Mouse (Mus musculus) myocyte (in vitro differentiated cells): Measurements from ENCODE around the gene Triobp. TPM values are rescaled to one million over a fixed set of nuclear protein-coding genes. Genes with fewer than 3 reads are reported as not detected.
"Not testable (repeated sequence)": the region's sequence is repeated elsewhere in the genome, so short reads cannot be mapped to it uniquely, and the experiment has no call there.

Experiments used
- H3K27me3 ChIP-seq: one replicate; pipeline ENCODE4 v1.6.1; 2011; ENCODE audit not compliant: control insufficient read depth, insufficient read depth, insufficient read length
- H3K36me3 ChIP-seq: one replicate; pipeline ENCODE4 v1.6.1; 2011; ENCODE audit not compliant: control insufficient read depth, insufficient read depth
- H3K4me2 ChIP-seq: one replicate; pipeline ENCODE4 v1.6.1; 2011; ENCODE audit warnings: low read depth, control low read depth
- H3K4me3 ChIP-seq: one replicate; pipeline ENCODE4 v1.5.1; 2011; ENCODE audit warnings: mild to moderate bottlenecking, control low read depth, moderate library complexity
- H3K79me2 ChIP-seq: one replicate; pipeline ENCODE4 v1.6.1; 2011; ENCODE audit not compliant: control insufficient read depth, insufficient read depth
- H3ac ChIP-seq: one replicate; pipeline ENCODE4 v1.6.1; 2011; ENCODE audit not compliant: control insufficient read depth, insufficient read length
- CEBPB ChIP-seq: IDR thresholded peaks from 2 replicates; pipeline ENCODE4 v1.6.1; 2011; ENCODE audit warnings: mild to moderate bottlenecking, moderate library complexity; ENCODE audit not compliant: poor library complexity, insufficient read depth, severe bottlenecking
- E2F4 ChIP-seq: IDR thresholded peaks from one replicate; pipeline ENCODE4 v1.6.1; 2011; ENCODE audit warnings: mild to moderate bottlenecking, control low read depth, moderate library complexity; ENCODE audit not compliant: insufficient read depth
- MAX ChIP-seq: IDR thresholded peaks from one replicate; pipeline ENCODE4 v1.6.1; 2011; ENCODE audit warnings: low read depth, mild to moderate bottlenecking, control low read depth
- MYOD1 ChIP-seq, 3 experiments: IDR thresholded peaks; one replicate each; pipeline ENCODE4 v1.6.1; 2011; ENCODE audit warnings: control low read depth in 2 of 3, low read depth in 2 of 3, mild to moderate bottlenecking in 2 of 3, moderate library complexity in 1 of 3; ENCODE audit not compliant: insufficient read length in 2 of 3, control insufficient read depth in 1 of 3
- MYOG ChIP-seq, 3 experiments: IDR thresholded peaks; one replicate each; pipeline ENCODE4 v1.6.1; 2011; ENCODE audit warnings: control low read depth in 2 of 3, low read depth in 2 of 3, mild to moderate bottlenecking in 2 of 3; ENCODE audit not compliant: insufficient read length in 2 of 3, control insufficient read depth in 1 of 3, insufficient read depth in 1 of 3
- POLR2A ChIP-seq: IDR thresholded peaks from one replicate; pipeline ENCODE4 v1.6.1; 2011; ENCODE audit warnings: low read depth, mild to moderate bottlenecking, control low read depth, moderate library complexity; ENCODE audit not compliant: insufficient read length
- POLR2AphosphoS2 ChIP-seq: IDR thresholded peaks from one replicate; pipeline ENCODE4 v1.6.1; 2011; ENCODE audit warnings: low read depth, control low read depth; ENCODE audit not compliant: insufficient read length
- REST ChIP-seq: IDR thresholded peaks from one replicate; pipeline ENCODE4 v1.6.1; 2011; ENCODE audit warnings: mild to moderate bottlenecking, control low read depth, moderate library complexity; ENCODE audit not compliant: insufficient read depth, insufficient read length
- SRF ChIP-seq: IDR thresholded peaks from one replicate; pipeline ENCODE4 v1.6.1; 2011; ENCODE audit warnings: low read depth; ENCODE audit not compliant: control insufficient read depth, insufficient read length
- TCF12 ChIP-seq: IDR thresholded peaks from one replicate; pipeline ENCODE4 v1.6.1; 2011; ENCODE audit warnings: mild to moderate bottlenecking, control low read depth; ENCODE audit not compliant: poor library complexity, insufficient read depth, severe bottlenecking
- TCF3 ChIP-seq: IDR thresholded peaks from one replicate; pipeline ENCODE4 v1.6.1; 2011; ENCODE audit warnings: low read depth, control low read depth; ENCODE audit not compliant: insufficient read length
- USF1 ChIP-seq: IDR thresholded peaks from one replicate; pipeline ENCODE4 v1.6.1; 2011; ENCODE audit warnings: low read depth, mild to moderate bottlenecking, control low read depth, moderate library complexity
- polyA plus RNA-seq: library from polyadenylated mRNA; unstranded; fragments of >200 nt; fragmentation: generic; extraction: Trizol; gene quantifications from one replicate; pipeline ENCODE4 v1.2.1, GENCODE M21; 2012; ENCODE audit warnings: missing spikeins

Triobp gene
- polyA plus RNA-seq, 1 experiment, result 19.9 TPM

DNA sequence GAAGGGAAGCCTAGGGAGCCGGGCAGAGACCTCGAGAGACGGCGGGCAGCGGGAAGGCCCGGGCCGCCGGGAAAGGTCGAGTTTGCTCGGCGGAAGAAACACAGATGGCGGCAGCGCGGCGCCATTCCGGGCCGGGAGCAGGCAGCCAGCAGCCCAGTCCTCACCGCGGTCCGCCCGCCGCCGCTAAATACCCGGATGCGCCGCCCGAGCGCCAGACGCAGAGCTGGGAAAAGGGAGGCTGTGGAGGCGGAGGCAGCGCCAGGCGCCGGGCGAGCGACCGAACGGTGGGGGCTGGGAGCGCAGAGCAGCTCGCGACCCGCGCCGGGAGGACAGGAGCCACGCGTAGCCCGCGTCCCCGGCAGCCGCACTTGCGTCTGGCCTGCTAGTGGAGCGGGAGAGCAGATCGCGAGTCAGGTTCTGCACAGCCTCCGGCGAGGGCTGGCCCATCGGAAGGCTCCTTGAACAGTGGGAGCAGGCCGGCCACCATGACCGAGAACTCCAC lies 80.8 kb downstream of the Triobp start, which contains the start of gene H1f0:
H1f0 (plus strand) TSS at position 214 of the 502 bp plus-strand sequence.
- Histone ChIP-seq H3ac (peak within 1 kb of the TSS; percentile 54), H3K4me2 (peak within 1 kb of the TSS; percentile 98), H3K79me2 (peaks cover 18% of the 10 kb centered on the region), H3K36me3 (no peaks in the 10 kb centered on the region), H3K4me3 (peak within 1 kb of the TSS; percentile 79), H3K27me3 (peaks cover 18% of the 10 kb centered on the region)
- TF ChIP-seq E2F4 (no peak), USF1 (no peak), POLR2A (peak; percentile 99), CEBPB (no peak), MYOG (IDR thresholded peaks at IDR 0.05; ENCODE audit: control insufficient read depth in 1 of 3, insufficient read depth in 1 of 3, insufficient read length in 2 of 3, low read depth in 2 of 3) (peak in 2 of 3 experiments; percentile 59 to 61), TCF12 (no peak), TCF3 (peak; percentile 26), MAX (no peak), POLR2AphosphoS2 (peak; percentile 100), REST (no peak), MYOD1 (IDR thresholded peaks at IDR 0.05; ENCODE audit: control insufficient read depth in 1 of 3, insufficient read length in 2 of 3, low read depth in 2 of 3) (peak in 1 of 3 experiments; percentile 53), SRF (no peak)

DNA sequence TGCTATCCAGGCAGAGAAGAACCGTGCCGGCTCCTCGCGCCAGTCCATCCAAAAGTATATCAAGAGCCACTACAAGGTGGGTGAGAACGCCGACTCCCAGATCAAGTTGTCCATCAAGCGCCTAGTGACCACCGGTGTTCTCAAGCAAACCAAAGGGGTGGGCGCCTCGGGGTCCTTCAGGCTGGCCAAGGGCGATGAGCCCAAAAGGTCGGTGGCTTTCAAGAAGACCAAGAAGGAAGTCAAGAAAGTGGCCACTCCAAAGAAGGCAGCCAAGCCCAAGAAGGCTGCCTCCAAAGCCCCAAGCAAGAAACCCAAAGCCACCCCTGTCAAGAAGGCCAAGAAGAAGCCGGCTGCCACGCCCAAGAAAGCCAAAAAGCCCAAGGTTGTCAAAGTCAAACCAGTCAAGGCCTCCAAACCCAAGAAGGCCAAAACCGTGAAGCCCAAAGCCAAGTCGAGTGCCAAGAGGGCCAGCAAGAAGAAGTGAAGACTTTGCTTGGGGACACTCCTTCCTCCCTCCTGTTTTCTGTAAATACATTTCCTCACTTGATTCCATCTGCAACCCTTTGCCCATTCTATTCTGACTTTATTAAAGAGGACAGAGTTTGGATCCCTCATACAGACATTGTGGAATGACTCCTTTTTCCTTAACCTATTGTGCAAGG lies 81.4 kb downstream of the Triobp start:
- H3K27me3 ChIP-seq, result peaks cover 13% of the 10 kb centered on the region
- TF ChIP-seq REST (no peak), USF1 (no peak), MYOD1 (IDR thresholded peaks at IDR 0.05; ENCODE audit: control insufficient read depth in 1 of 3, insufficient read length in 2 of 3, low read depth in 2 of 3) (no peak), MYOG (IDR thresholded peaks at IDR 0.05; ENCODE audit: control insufficient read depth in 1 of 3, insufficient read depth in 1 of 3, insufficient read length in 2 of 3, low read depth in 2 of 3) (no peak), TCF12 (no peak), MAX (no peak), POLR2A (peak; percentile 15), SRF (no peak), E2F4 (no peak), POLR2AphosphoS2 (peak; percentile 75)
- peak overlapping the region; percentile 98 for H3K4me2 ChIP-seq
- H3K4me3 ChIP-seq, result peak overlapping the region; percentile 79
- H3K79me2 ChIP-seq, result peaks cover 18% of the 10 kb centered on the region
- no peaks in the 10 kb centered on the region for H3K36me3 ChIP-seq
- H3ac ChIP-seq, result peak overlapping the region; percentile 54

- Histone ChIP-seq H3K4me3 (peak overlapping the region; percentile 79), H3ac (peak overlapping the region; percentile 54), H3K27me3 (peaks cover 6% of the 10 kb centered on the region), H3K36me3 (no peaks in the 10 kb centered on the region), H3K79me2 (peaks cover 18% of the 10 kb centered on the region), H3K4me2 (peak overlapping the region; percentile 98)
- TF ChIP-seq POLR2AphosphoS2 (peak; percentile 79), MYOG (IDR thresholded peaks at IDR 0.05; ENCODE audit: control insufficient read depth in 1 of 3, insufficient read depth in 1 of 3, insufficient read length in 2 of 3, low read depth in 2 of 3) (no peak), POLR2A (peak; percentile 50)
Observed at GRCm38 (mm10) chr15:79029519-79030241, 82.2 kb downstream of the Triobp start.

- Histone ChIP-seq H3K79me2 (peaks cover 18% of the 10 kb centered on the region), H3K27me3 (no peaks in the 10 kb centered on the region), H3K4me2 (peak overlapping the region; percentile 98), H3ac (peak overlapping the region; percentile 2), H3K4me3 (peak overlapping the region; percentile 79), H3K36me3 (no peaks in the 10 kb centered on the region)
- TF ChIP-seq E2F4 (peak; percentile 69), TCF12 (no peak), POLR2A (peak; percentile 93), CEBPB (no peak), REST (peak; percentile 75), MAX (no peak), TCF3 (no peak), MYOG (IDR thresholded peaks at IDR 0.05; ENCODE audit: control insufficient read depth in 1 of 3, insufficient read depth in 1 of 3, insufficient read length in 2 of 3, low read depth in 2 of 3) (peak in 1 of 3 experiments; percentile 49), USF1 (peak; percentile 99), POLR2AphosphoS2 (peak; percentile 91), MYOD1 (IDR thresholded peaks at IDR 0.05; ENCODE audit: control insufficient read depth in 1 of 3, insufficient read length in 2 of 3, low read depth in 2 of 3) (peak in 1 of 3 experiments; percentile 38), SRF (peak; percentile 82)
Observed at GRCm38 (mm10) chr15:79030551-79031435, 83.3 kb downstream of the Triobp start.

DNA sequence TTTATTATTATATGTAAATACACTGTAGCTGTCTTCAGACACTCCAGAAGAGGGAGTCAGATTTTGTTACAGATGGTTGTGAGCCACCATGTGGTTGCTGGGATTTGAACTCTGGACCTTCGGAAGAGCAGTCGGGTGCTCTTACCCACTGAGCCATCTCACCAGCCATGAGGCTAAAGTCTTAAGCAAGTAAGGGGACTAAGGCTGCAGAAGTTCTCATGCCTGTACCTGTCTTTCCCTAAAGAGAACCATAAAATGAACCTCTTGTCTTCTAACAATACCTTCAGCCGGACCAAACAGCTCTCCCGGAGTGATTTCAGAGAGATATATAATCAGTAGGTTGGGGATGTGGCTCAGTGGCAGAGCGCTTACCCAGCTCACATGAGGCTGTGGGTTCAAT lies 84.4 kb downstream of the Triobp start:
- H3K36me3 ChIP-seq, H3ac ChIP-seq, H3K4me2 ChIP-seq, H3K4me3 ChIP-seq, H3K27me3 ChIP-seq: not testable (repeated sequence)
- peaks cover 18% of the 10 kb centered on the region for H3K79me2 ChIP-seq
